Mouse (Mus musculus): ENCODE data around the gene Cox5b.

DNA sequence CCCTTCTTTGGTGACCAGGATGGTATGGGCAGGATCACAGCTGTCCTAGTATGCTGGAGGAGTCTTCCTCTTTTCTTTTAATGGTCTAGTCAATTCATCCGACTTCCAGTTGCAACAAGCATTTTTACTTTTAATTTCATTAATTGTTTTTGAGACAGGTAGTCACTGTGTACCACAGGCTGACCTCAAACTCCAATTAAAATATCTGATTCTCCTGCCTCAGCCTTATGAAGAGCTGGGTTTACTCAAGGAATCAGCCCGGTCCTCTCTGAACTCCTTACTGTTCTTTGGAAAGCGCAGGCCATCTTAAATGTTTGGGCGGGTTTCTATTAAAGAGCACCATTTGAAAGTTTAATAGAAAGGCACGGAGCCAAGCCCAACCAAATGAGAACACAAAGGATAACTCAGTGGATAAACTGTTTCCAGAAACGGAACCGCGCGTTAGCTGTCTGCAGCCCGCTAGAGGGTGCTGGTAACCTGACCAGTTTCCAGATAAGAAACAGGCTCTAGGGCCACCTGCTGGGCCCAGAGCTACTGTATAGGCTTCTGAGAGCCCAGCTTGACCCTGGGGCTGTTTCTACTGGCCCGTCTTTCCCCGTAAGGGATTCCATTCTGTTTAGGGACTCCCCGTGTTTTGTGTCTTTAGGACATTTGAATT, 7.3 kb upstream of the Cox5b start:
- TF ChIP-seq GATA1 (IDR thresholded peaks at IDR 0.05; ENCODE audit: low read length) (no peak), TAL1 (IDR thresholded peaks at IDR 0.05; ENCODE audit: low read length) (no peak)

Measured in erythroblast, embryonic 14.5 days (primary cell).